Mouse (Mus musculus) MEL (cell line): ENCODE data around the gene Trib3. TPM values are rescaled to one million over a fixed set of nuclear protein-coding genes. Genes with fewer than 3 reads are reported as not detected.

Experiments
- DNase-seq: peaks from one replicate; pipeline ENCODE4 v3.0.0; 2011; ENCODE audit warnings: low read depth, low spot score
- H3K27ac ChIP-seq: 2 replicates; pipeline ENCODE4 v1.5.1; 2012; ENCODE audit warnings: low read depth, mild to moderate bottlenecking, control low read depth, low read length, moderate library complexity; ENCODE audit not compliant: control insufficient read depth
- H3K27me3 ChIP-seq, 2 experiments: fragments of 150-350 bp in 1 of 2; sonication (generic) in 1 of 2; 2 replicates each; pipeline ENCODE4 v1.6.1; 2012; ENCODE audit warnings: low read length in 2 of 2, mild to moderate bottlenecking in 2 of 2, improper control_type of control experiment in 1 of 2, moderate library complexity in 1 of 2; ENCODE audit not compliant: insufficient read depth in 2 of 2, control insufficient read depth in 1 of 2
- H3K36me3 ChIP-seq, 2 experiments: 2 replicates each; pipeline ENCODE4 v1.6.1; 2012 to 2014; ENCODE audit warnings: low read length in 2 of 2, improper control_type of control experiment in 1 of 2, inconsistent platforms in 1 of 2, mild to moderate bottlenecking in 1 of 2; ENCODE audit not compliant: insufficient read depth in 2 of 2, control insufficient read depth in 1 of 2
- H3K4me1 ChIP-seq, 2 experiments: fragments of 150-350 bp in 1 of 2; sonication (generic) in 1 of 2; 2 replicates each; pipeline ENCODE4 v1.6.1; 2012; ENCODE audit warnings: low read length in 2 of 2, improper control_type of control experiment in 1 of 2, mild to moderate bottlenecking in 1 of 2; ENCODE audit not compliant: insufficient read depth in 2 of 2, control insufficient read depth in 1 of 2
- H3K4me3 ChIP-seq, 2 experiments: fragments of 150-350 bp in 1 of 2; sonication (generic) in 1 of 2; 2 replicates each; pipeline ENCODE4 v1.5.1; 2012; ENCODE audit warnings: low read depth in 2 of 2, low read length in 2 of 2, mild to moderate bottlenecking in 2 of 2, moderate library complexity in 2 of 2, control low read depth in 1 of 2, improper control_type of control experiment in 1 of 2; ENCODE audit not compliant: control insufficient read depth in 1 of 2, insufficient read depth in 1 of 2
- H3K79me2 ChIP-seq: 2 replicates; pipeline ENCODE4 v1.6.1; 2012; ENCODE audit warnings: mild to moderate bottlenecking, low read length, moderate library complexity; ENCODE audit not compliant: control insufficient read depth, poor library complexity, insufficient read depth
- H3K9ac ChIP-seq: 2 replicates; pipeline ENCODE4 v1.6.1; 2012; ENCODE audit warnings: low read depth, mild to moderate bottlenecking, control low read depth, low read length, moderate library complexity; ENCODE audit not compliant: control insufficient read depth, poor library complexity, severe bottlenecking
- H3K9me3 ChIP-seq: fragments of 150-350 bp; sonication (generic); replicated peaks from 2 replicates; pipeline ENCODE4 v1.6.1; 2012; ENCODE audit warnings: mild to moderate bottlenecking, low read length, improper control_type of control experiment, moderate library complexity; ENCODE audit not compliant: insufficient read depth
- BHLHE40 ChIP-seq: IDR thresholded peaks from 2 replicates; pipeline ENCODE4 v1.6.1; 2012; ENCODE audit warnings: low read depth, mild to moderate bottlenecking, inconsistent platforms, low read length, improper control_type of control experiment, borderline replicate concordance
- CHD2 ChIP-seq: IDR thresholded peaks from 2 replicates; pipeline ENCODE4 v1.6.1; 2011; ENCODE audit warnings: low read length, improper control_type of control experiment
- ELF1 ChIP-seq: IDR thresholded peaks from 2 replicates; pipeline ENCODE4 v1.6.1; 2014; ENCODE audit warnings: low read depth, mild to moderate bottlenecking, inconsistent platforms, low read length, improper control_type of control experiment, moderate library complexity
- EP300 ChIP-seq, 2 experiments: IDR thresholded peaks; 2 replicates each; pipeline ENCODE4 v1.6.1; 2011; ENCODE audit warnings: improper control_type of control experiment in 2 of 2, low read length in 2 of 2, low read depth in 1 of 2, mild to moderate bottlenecking in 1 of 2
- ETS1 ChIP-seq: IDR thresholded peaks from 2 replicates; pipeline ENCODE4 v1.6.1; 2012; ENCODE audit warnings: low read depth, mild to moderate bottlenecking, inconsistent platforms, low read length, improper control_type of control experiment, moderate library complexity
- GATA1 ChIP-seq: IDR thresholded peaks from 2 replicates; pipeline ENCODE4 v1.6.1; 2011; ENCODE audit warnings: low read depth, low read length, improper control_type of control experiment
- HCFC1 ChIP-seq: IDR thresholded peaks from 2 replicates; pipeline ENCODE4 v1.6.1; 2012; ENCODE audit warnings: low read depth, mild to moderate bottlenecking, inconsistent platforms, low read length, improper control_type of control experiment, moderate library complexity
- MAX ChIP-seq: IDR thresholded peaks from 2 replicates; pipeline ENCODE4 v1.6.1; 2011; ENCODE audit warnings: low read length, improper control_type of control experiment
- MAZ ChIP-seq: IDR thresholded peaks from 2 replicates; pipeline ENCODE4 v1.6.1; 2012; ENCODE audit warnings: low read depth, mild to moderate bottlenecking, inconsistent platforms, low read length, improper control_type of control experiment
- MEF2A ChIP-seq: IDR thresholded peaks from 2 replicates; pipeline ENCODE4 v1.6.1; 2014; ENCODE audit warnings: low read depth, mild to moderate bottlenecking, inconsistent platforms, low read length, improper control_type of control experiment; ENCODE audit not compliant: poor library complexity, insufficient replicate concordance, severe bottlenecking; ENCODE audit errors: extremely low read depth
- MXI1 ChIP-seq: IDR thresholded peaks from 2 replicates; pipeline ENCODE4 v1.6.1; 2011; ENCODE audit warnings: mild to moderate bottlenecking, low read depth, low read length, improper control_type of control experiment
- MYC ChIP-seq: IDR thresholded peaks from 2 replicates; pipeline ENCODE4 v1.6.1; 2011; ENCODE audit warnings: low read depth, mild to moderate bottlenecking, low read length, improper control_type of control experiment, moderate library complexity
- NELFE ChIP-seq: IDR thresholded peaks from 2 replicates; pipeline ENCODE4 v1.6.1; 2011; ENCODE audit warnings: low read depth, low read length, improper control_type of control experiment
- NRF1 ChIP-seq: IDR thresholded peaks from 2 replicates; pipeline ENCODE4 v1.6.1; 2014; ENCODE audit warnings: low read depth, mild to moderate bottlenecking, inconsistent platforms, low read length, improper control_type of control experiment, moderate library complexity; ENCODE audit not compliant: poor library complexity, insufficient read depth, severe bottlenecking
- RAD21 ChIP-seq: IDR thresholded peaks from 2 replicates; pipeline ENCODE4 v1.6.1; 2011; ENCODE audit warnings: mild to moderate bottlenecking, low read depth, low read length, improper control_type of control experiment
- RCOR1 ChIP-seq: IDR thresholded peaks from 2 replicates; pipeline ENCODE4 v1.6.1; 2012; ENCODE audit warnings: low read depth, mild to moderate bottlenecking, inconsistent platforms, low read length, improper control_type of control experiment
- SIN3A ChIP-seq: IDR thresholded peaks from 2 replicates; pipeline ENCODE4 v1.6.1; 2012; ENCODE audit warnings: low read length, improper control_type of control experiment, inconsistent platforms
- TAL1 ChIP-seq: IDR thresholded peaks from 2 replicates; pipeline ENCODE4 v1.6.1; 2012; ENCODE audit warnings: mild to moderate bottlenecking, inconsistent platforms, low read length, moderate library complexity, mixed read lengths
- TBP ChIP-seq: IDR thresholded peaks from 2 replicates; pipeline ENCODE4 v1.8.0; 2011; ENCODE audit warnings: low read depth, low read length, improper control_type of control experiment
- TCF12 ChIP-seq: IDR thresholded peaks from 2 replicates; pipeline ENCODE4 v1.6.1; 2014; ENCODE audit warnings: low read depth, mild to moderate bottlenecking, inconsistent platforms, low read length, improper control_type of control experiment, moderate library complexity
- USF1 ChIP-seq: IDR thresholded peaks from 2 replicates; pipeline ENCODE4 v1.6.1; 2014; ENCODE audit warnings: low read depth, mild to moderate bottlenecking, inconsistent platforms, low read length, improper control_type of control experiment, moderate library complexity
- USF2 ChIP-seq, 2 experiments: IDR thresholded peaks; 2 replicates each; pipeline ENCODE4 v1.6.1; 2011 to 2012; ENCODE audit warnings: improper control_type of control experiment in 2 of 2, low read length in 2 of 2, borderline replicate concordance in 1 of 2, inconsistent platforms in 1 of 2, low read depth in 1 of 2, mild to moderate bottlenecking in 1 of 2; ENCODE audit not compliant: insufficient read depth in 1 of 2
- ZKSCAN1 ChIP-seq: IDR thresholded peaks from 2 replicates; pipeline ENCODE4 v1.6.1; 2012; ENCODE audit warnings: low read depth, mild to moderate bottlenecking, inconsistent platforms, low read length, improper control_type of control experiment, moderate library complexity
- ZMIZ1 ChIP-seq: IDR thresholded peaks from 2 replicates; pipeline ENCODE4 v1.6.1; 2012; ENCODE audit warnings: low read depth, mild to moderate bottlenecking, inconsistent platforms, low read length, improper control_type of control experiment, moderate library complexity
- ZNF384 ChIP-seq: IDR thresholded peaks from 2 replicates; pipeline ENCODE4 v1.6.1; 2012; ENCODE audit warnings: low read depth, mild to moderate bottlenecking, inconsistent platforms, low read length, improper control_type of control experiment
- polyA plus RNA-seq, 2 experiments: library from polyadenylated mRNA; stranded (reverse) in 1 of 2; unstranded in 1 of 2; fragments of >175 nt in 1 of 2; fragments of >200 nt in 1 of 2; gene quantifications; 2 replicates each; pipeline versions ENCODE4 v1.2.1 to v1.2.4; 2012; ENCODE audit warnings: low replicate concordance in 2 of 2, low read depth in 1 of 2; ENCODE audit not compliant: insufficient read length in 2 of 2, insufficient read depth in 1 of 2, missing spikeins in 1 of 2
- total RNA-seq: library from RNA; depleted of rRNA; stranded (reverse); fragments of 300-350 nt; gene quantifications from 2 replicates; pipeline ENCODE4 v1.2.3, GENCODE M21; 2012

The Trib3 gene
- total and polyA plus RNA-seq, 3 experiments = 6.1 to 34.9 TPM; not detected in 1

- H3K9me3 ChIP-seq = no peaks in the 10 kb centered on the region
- H3K4me3 ChIP-seq = peak overlapping the region; percentile 29 to 58
- DNase-seq = peak; percentile 60
- peak overlapping the region; percentile 77 for H3K27ac ChIP-seq
- no peaks in the 10 kb centered on the region for H3K27me3 ChIP-seq
- H3K36me3 ChIP-seq = peaks cover 0 to 11% of the 10 kb centered on the region in 2 experiments; a peak in 2 of 4 replicates
- peaks cover 9 to 15% of the 10 kb centered on the region in 2 experiments for H3K4me1 ChIP-seq
- TF ChIP-seq NELFE (peak; percentile 35; the same call in 1 of the 2 replicates), ELF1 (0 out of 2 replicates have a peak, but pooled peaks have one; percentile 29), MXI1 (no peak; the same call in 1 of the 2 replicates), HCFC1 (peak; percentile 52; the same call in 1 of the 2 replicates), NRF1 (no peak), ETS1 (no peak)
- H3K9ac ChIP-seq = peak overlapping the region; percentile 68
- H3K79me2 ChIP-seq = no peaks in the 10 kb centered on the region
Observed at GRCm38 (mm10) chr2:152372661-152373060, 28.8 kb upstream of the Trib3 start.

- H3K9ac ChIP-seq = peak overlapping the region; percentile 15
- peaks cover 9 to 15% of the 10 kb centered on the region in 2 experiments for H3K4me1 ChIP-seq
- H3K4me3 ChIP-seq = peak overlapping the region; percentile 29 to 58
- peak overlapping the region; percentile 77 for H3K27ac ChIP-seq
- TF ChIP-seq MEF2A = no peak
- TF ChIP-seq RAD21 = no peak
- TF ChIP-seq HCFC1 = 0 out of 2 replicates have a peak, but pooled peaks have one; percentile 29
- TF ChIP-seq CHD2 = no peak
- TF ChIP-seq TBP = 0 out of 2 replicates have a peak, but pooled peaks have one; percentile 9
- no peak for TF ChIP-seq ZMIZ1
- TF ChIP-seq MAX = peak; percentile 37
- 0 out of 2 replicates have a peak, but pooled peaks have one; percentile 12 for TF ChIP-seq ZNF384
- 0 out of 2 replicates have a peak, but pooled peaks have one; percentile 2 for TF ChIP-seq TAL1
- peak; percentile 81 for TF ChIP-seq TCF12
- 0 out of 2 replicates have a peak, but pooled peaks have one; percentile 12 for TF ChIP-seq MYC
- TF ChIP-seq NRF1 = no peak
- peak; percentile 100 for TF ChIP-seq ETS1
- TF ChIP-seq EP300 (IDR thresholded peaks at IDR 0.05; ENCODE audit: low read depth in 1 of 2, low read length in 2 of 2) = peak; percentile 66 to 88
- TF ChIP-seq SIN3A = peak; percentile 91
- peak; percentile 50; the same call in 1 of the 2 replicates for TF ChIP-seq MXI1
- no peak for TF ChIP-seq USF2 (IDR thresholded peaks at IDR 0.05; ENCODE audit: borderline replicate concordance in 1 of 2, insufficient read depth in 1 of 2, low read depth in 1 of 2, low read length in 2 of 2)
- peak; percentile 66 for TF ChIP-seq GATA1
- no peak for TF ChIP-seq MAZ
- TF ChIP-seq BHLHE40 = peak; percentile 74; the same call in 1 of the 2 replicates
- TF ChIP-seq RCOR1 = peak; percentile 79
- no peak for TF ChIP-seq ZKSCAN1
- TF ChIP-seq USF1 = peak; percentile 29; the same call in 1 of the 2 replicates
- no peaks in the 10 kb centered on the region for H3K79me2 ChIP-seq
- peaks cover 0 to 11% of the 10 kb centered on the region in 2 experiments; a peak in 2 of 4 replicates for H3K36me3 ChIP-seq
- H3K27me3 ChIP-seq = no peaks in the 10 kb centered on the region
- no peaks in the 10 kb centered on the region for H3K9me3 ChIP-seq
- DNase-seq = peak; percentile 91
Observed at GRCm38 (mm10) chr2:152372104-152372503, 28.3 kb upstream of the Trib3 start.
